Mouse (Mus musculus) hindbrain, postnatal 0 days (tissue): ENCODE measurements at regions not wholly inside any gene's neighbourhood (a gene's known extent, or its start where the extent isn't known, plus 50 kb on each side); places are given as distances from the start of the nearest gene placed in this dataset.

Source experiments
- ATAC-seq: fragments of 200-750 bp; cut with Nextera tagmentation; 2 replicates; pipeline ENCODE4 v1.8.0; 2017; ENCODE audit warnings: mild to moderate bottlenecking, moderate TSS enrichment, moderate library complexity
- DNase-seq: peaks from one replicate; pipeline ENCODE4 v3.0.0-alpha.2; 2015; ENCODE audit warnings: low spot score
- H3K27ac ChIP-seq: fragments of 300-500 bp; sonication (generic); 2 replicates; pipeline ENCODE4 v1.5.1; 2014; ENCODE audit warnings: mild to moderate bottlenecking
- H3K27me3 ChIP-seq: fragments of 300-500 bp; sonication (generic); 2 replicates; pipeline ENCODE4 v1.6.1; 2014; ENCODE audit warnings: low read length, mixed read lengths; ENCODE audit not compliant: insufficient read depth
- H3K36me3 ChIP-seq: fragments of 300-500 bp; sonication (generic); 2 replicates; pipeline ENCODE4 v1.6.1; 2014; ENCODE audit warnings: low read length, mixed read lengths; ENCODE audit not compliant: insufficient read depth
- H3K4me1 ChIP-seq: fragments of 300-500 bp; sonication (generic); 2 replicates; pipeline ENCODE4 v1.6.1; 2014; ENCODE audit warnings: antibody characterized with exemption, low read length, mixed read lengths; ENCODE audit not compliant: insufficient read depth
- H3K4me2 ChIP-seq: fragments of 300-500 bp; sonication (generic); 2 replicates; pipeline ENCODE4 v1.6.1; 2014; ENCODE audit warnings: low read depth, mild to moderate bottlenecking, low read length, moderate library complexity, mixed read lengths
- H3K4me3 ChIP-seq: fragments of 300-500 bp; sonication (generic); 2 replicates; pipeline ENCODE4 v1.5.1; 2014; ENCODE audit warnings: low read length
- H3K9ac ChIP-seq: fragments of 300-500 bp; sonication (generic); replicated peaks from 2 replicates; pipeline ENCODE4 v1.6.1; 2014; ENCODE audit warnings: mild to moderate bottlenecking, low read length, moderate library complexity, mixed read lengths
- H3K9me3 ChIP-seq: fragments of 300-500 bp; sonication (generic); 2 replicates; pipeline ENCODE4 v1.6.1; 2016; ENCODE audit warnings: low read length, mixed read lengths
- CTCF ChIP-seq: IDR thresholded peaks from 2 replicates; pipeline ENCODE4 v1.5.1; 2016; ENCODE audit warnings: antibody characterized with exemption, control low read depth, low read depth
- WGBS: fragments of 180-500 bp; shearing (Covaris S2); extraction: QIAGEN DNeasy Blood & Tissue Kit; methylation state at CpG from one replicate; pipeline ENCODE4 v1.1.7; 2014; 5-methylcytosine and 5-hydroxymethylcytosine counted together

DNA sequence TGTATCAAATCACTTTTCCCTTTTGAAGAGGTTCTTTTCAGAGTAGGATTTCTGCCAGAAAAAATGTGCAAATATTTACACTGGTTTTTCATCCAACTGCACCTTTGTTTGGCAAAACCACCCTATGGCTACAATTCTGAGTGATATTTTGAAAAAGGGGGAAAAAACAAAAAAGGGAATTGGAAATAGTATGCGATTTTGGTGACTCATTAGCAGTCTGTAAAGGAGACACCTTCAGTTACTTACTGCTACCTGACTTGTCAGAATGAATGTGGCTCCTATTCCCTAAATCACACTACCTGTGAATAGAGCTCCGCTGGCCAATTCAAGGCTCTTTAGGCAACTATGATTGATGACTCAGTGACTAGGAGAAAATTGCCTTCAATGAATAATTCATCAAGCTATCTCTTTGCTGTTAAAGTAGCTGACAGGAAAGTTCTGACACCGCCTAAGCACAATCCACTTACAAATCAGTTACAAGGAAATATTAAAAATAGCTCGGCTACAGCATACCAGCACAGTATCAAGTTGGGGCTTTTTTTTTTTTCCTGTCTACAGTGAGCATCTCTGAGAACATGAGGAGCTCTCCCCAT, 560.8 kb downstream of the Gm43517 start:
- no peak overlapping the region for H3K9ac ChIP-seq
- no peaks in the 10 kb centered on the region for H3K9me3 ChIP-seq
- no peaks in the 10 kb centered on the region for H3K27me3 ChIP-seq
- 0 out of 2 replicates have a peak, but pooled peaks have one; percentile 29 for ATAC-seq
- no peak overlapping the region for H3K4me2 ChIP-seq
- no peak for TF ChIP-seq CTCF
- peak; percentile 29 for DNase-seq
- no peak overlapping the region for H3K4me3 ChIP-seq
- 31% methylated on average over 4 of the region's 4 CpGs for WGBS
- no peak overlapping the region for H3K27ac ChIP-seq
- no peaks in the 10 kb centered on the region for H3K36me3 ChIP-seq
- H3K4me1 ChIP-seq: no peaks in the 10 kb centered on the region

DNA sequence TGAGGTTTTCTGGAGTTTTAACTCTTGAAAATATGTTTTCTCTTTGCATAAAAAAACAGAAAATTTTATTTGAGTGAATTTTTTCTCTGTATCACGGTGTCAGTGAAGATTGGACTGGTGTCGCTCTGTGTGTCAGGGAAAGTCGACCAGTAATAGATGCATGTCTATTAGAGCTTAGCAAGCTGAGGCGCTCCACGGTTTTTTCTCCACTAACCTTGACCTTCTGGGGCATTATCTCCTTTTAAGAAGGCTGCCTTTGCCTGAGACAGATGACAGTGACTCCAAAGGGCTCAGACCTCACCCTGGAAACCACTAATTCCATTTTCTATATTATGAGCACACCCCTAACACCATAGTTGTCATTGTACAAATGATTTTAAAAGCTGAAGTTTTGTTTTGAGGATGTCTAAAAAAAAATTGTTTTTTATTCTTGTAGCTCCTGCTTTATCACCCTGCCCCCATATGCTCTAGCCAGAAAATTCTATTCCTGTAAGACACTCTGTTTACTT, 561.8 kb downstream of the Gm43517 start:
- Histone ChIP-seq H3K27me3 (no peaks in the 10 kb centered on the region), H3K36me3 (no peaks in the 10 kb centered on the region), H3K27ac (no peak overlapping the region), H3K4me3 (no peak overlapping the region), H3K4me1 (no peaks in the 10 kb centered on the region), H3K4me2 (no peak overlapping the region), H3K9ac (no peak overlapping the region), H3K9me3 (no peaks in the 10 kb centered on the region)
- TF ChIP-seq CTCF: no peak
- ATAC-seq (no peak), DNase-seq (no peak)
- WGBS: 44% methylated on average over 5 of the region's 5 CpGs

DNA sequence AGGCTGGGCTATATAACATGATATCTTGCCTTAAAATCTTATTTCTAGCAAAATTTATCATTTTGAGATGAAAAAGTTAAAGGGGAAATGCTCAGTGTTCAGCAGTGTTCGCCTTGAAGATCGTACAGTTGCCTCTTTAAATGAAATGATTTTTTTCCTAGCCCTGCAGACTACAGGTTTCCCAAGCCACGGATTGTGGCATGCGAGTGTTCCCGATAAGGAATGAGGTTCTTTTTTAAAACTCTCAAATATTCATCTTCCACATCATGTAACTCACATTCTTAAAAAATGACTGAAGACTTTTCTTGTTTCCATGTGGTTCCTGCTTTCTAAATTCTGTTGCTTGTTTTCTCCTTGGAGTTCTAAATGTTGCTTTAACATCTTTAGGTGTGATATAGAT, 566.0 kb downstream of the Gm43517 start:
- Histone ChIP-seq H3K36me3 (no peaks in the 10 kb centered on the region), H3K9ac (no peak overlapping the region), H3K9me3 (no peaks in the 10 kb centered on the region), H3K27me3 (no peaks in the 10 kb centered on the region), H3K4me2 (no peak overlapping the region), H3K27ac (no peak overlapping the region), H3K4me1 (no peaks in the 10 kb centered on the region), H3K4me3 (no peak overlapping the region)
- ATAC-seq (no peak), DNase-seq (no peak)
- 87% methylated on average over 5 of the region's 5 CpGs for WGBS
- no peak for TF ChIP-seq CTCF

DNA sequence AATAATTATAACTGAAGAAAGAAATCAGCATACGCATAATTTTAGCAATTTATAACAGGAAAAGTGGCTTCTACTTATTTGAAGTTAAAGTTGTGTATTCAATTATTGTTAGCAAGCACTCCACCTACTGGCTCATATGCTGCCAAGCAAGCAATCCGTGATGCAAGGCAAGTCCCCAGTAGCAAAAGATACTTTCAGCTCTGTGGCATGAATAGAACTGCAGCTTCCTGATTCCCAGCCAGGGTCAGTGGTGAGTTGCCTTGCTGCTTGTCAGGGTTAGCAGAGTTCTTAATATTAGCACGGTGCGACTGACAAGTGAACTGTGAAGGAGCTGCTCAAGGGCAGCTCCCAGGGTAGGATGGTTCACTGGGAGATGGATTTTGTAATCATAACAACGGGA, 566.8 kb downstream of the Gm43517 start:
- peak; percentile 74 for TF ChIP-seq CTCF
- no peaks in the 10 kb centered on the region for H3K36me3 ChIP-seq

DNA sequence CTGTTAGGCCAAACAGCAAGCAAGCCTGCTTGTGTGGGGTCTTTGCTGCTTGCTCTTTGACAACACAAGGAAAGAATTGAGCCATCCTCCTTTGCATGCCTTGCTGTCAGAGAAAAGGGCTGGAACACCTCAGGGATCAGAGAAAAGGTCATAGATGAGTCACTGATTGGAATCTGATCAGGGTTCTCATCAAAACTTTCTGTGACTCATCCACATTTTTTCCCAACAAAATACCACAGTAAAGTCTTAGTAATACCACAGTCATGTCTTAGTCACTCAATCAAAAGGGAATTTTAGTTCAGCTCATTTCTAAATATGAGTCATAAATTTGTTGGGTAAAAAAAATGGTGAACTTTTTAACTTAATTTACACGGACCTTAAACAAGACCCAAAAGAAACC, 583.1 kb downstream of the Gm43517 start:
- H3K36me3 ChIP-seq: no peaks in the 10 kb centered on the region
- ATAC-seq (no peak), DNase-seq (no peak)
- H3K4me2 ChIP-seq: no peak overlapping the region
- H3K4me3 ChIP-seq: no peak overlapping the region
- TF ChIP-seq CTCF: no peak
- 77% methylated on average over 1 of the region's 1 CpGs for WGBS
- no peaks in the 10 kb centered on the region for H3K9me3 ChIP-seq
- H3K27ac ChIP-seq: no peak overlapping the region
- no peak overlapping the region for H3K9ac ChIP-seq
- no peaks in the 10 kb centered on the region for H3K4me1 ChIP-seq
- H3K27me3 ChIP-seq: no peaks in the 10 kb centered on the region

More for the DNA sequence above, 566.8 kb downstream of the Gm43517 start:
- no peak overlapping the region for H3K4me2 ChIP-seq
- ATAC-seq: 0 out of 2 replicates have a peak, but pooled peaks have one; percentile 43
- DNase-seq: peak; percentile 82
- no peak overlapping the region for H3K4me3 ChIP-seq
- H3K27me3 ChIP-seq: no peaks in the 10 kb centered on the region
- no peaks in the 10 kb centered on the region for H3K9me3 ChIP-seq
- no peak overlapping the region for H3K9ac ChIP-seq
- WGBS: 34% methylated on average over 5 of the region's 5 CpGs
- H3K4me1 ChIP-seq: no peaks in the 10 kb centered on the region
- no peak overlapping the region for H3K27ac ChIP-seq

DNA sequence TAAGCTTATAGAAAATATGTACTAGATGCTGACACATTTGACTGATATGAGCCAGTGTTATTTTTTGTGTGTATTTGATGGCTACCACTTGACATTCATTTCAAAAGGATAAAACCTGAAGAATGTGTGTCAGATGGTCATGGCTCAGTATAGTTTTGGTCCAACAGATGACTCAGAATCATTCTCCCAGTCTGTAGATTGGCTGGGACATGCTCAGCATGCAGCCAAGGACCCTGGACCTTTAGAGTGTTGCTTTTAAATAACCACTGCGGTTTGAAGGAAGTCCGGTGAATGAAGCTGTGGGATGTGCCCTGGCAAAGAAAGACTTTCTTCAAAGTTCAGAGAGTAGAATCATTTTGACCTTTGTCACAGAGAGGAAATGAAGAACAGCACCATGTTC, 584.6 kb downstream of the Gm43517 start:
- DNase-seq (no peak), ATAC-seq (no peak)
- Histone ChIP-seq H3K27ac (no peak overlapping the region), H3K27me3 (no peaks in the 10 kb centered on the region), H3K36me3 (no peaks in the 10 kb centered on the region), H3K9me3 (no peaks in the 10 kb centered on the region), H3K4me1 (no peaks in the 10 kb centered on the region), H3K4me3 (no peak overlapping the region), H3K4me2 (no peak overlapping the region), H3K9ac (no peak overlapping the region)
- 8% methylated on average over 2 of the region's 2 CpGs for WGBS
- no peak for TF ChIP-seq CTCF

DNA sequence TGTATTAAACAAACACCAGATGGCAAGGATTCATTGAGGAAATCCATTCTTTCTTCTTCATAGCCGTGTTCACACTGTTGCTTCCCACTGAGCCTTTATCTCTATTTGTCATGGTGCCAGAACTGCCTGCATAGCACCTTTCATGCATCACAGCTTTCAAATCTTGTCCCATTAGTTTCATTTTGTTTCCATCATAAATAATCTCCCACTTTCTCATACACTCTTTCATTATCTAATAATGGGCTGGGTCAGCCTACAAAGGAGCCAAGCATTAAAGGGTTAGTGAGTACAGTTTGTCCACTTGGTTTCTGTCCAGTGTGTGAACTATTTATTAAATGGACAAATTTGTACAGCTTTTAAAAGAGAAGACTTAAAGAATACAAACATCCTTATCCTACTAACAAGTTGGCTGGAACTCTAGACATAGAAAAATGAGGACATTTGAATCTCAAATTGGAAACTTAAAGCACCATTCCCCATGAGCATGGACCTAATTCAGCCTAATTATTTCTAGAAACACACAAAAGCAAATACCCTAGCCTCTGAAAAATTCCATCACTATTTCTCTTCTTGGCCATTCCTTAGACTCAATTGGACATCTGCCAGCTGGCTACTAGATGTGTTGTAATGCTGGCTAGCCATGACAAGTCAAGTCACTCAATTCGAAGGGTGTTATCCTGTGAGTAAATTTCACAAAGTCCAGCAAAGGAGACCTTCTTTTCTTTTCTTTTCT, 589.8 kb downstream of the Gm43517 start:
- TF ChIP-seq CTCF: no peak
- Histone ChIP-seq H3K27ac (no peak overlapping the region), H3K27me3 (no peaks in the 10 kb centered on the region), H3K9me3 (no peaks in the 10 kb centered on the region), H3K4me1 (no peaks in the 10 kb centered on the region), H3K4me3 (no peak overlapping the region), H3K36me3 (no peaks in the 10 kb centered on the region), H3K4me2 (no peak overlapping the region), H3K9ac (no peak overlapping the region)
- WGBS: 20% methylated on average over 2 of the region's 2 CpGs
- ATAC-seq: no peak
- DNase-seq: peak; percentile 63
